Mouse (Mus musculus): ENCODE data around the gene Prr30.

GRCm38 (mm10) chr14:101222319-101222718 is 22.2 kb upstream of the Prr30 start:
- TF ChIP-seq E2F4 (IDR thresholded peaks at IDR 0.05; ENCODE audit: insufficient read depth) (no peak), TCF12 (IDR thresholded peaks at IDR 0.05; ENCODE audit: insufficient read depth, poor library complexity, severe bottlenecking) (no peak), POLR2A (IDR thresholded peaks at IDR 0.05; ENCODE audit: insufficient read length, low read depth) (no peak), CEBPB (IDR thresholded peaks at IDR 0.05; ENCODE audit: insufficient read depth, poor library complexity, severe bottlenecking) (no peak), USF1 (IDR thresholded peaks at IDR 0.05; ENCODE audit: low read depth) (no peak), MYOG (IDR thresholded peaks at IDR 0.05; ENCODE audit: control insufficient read depth in 1 of 3, insufficient read depth in 1 of 3, insufficient read length in 2 of 3, low read depth in 2 of 3) (no peak), MAX (IDR thresholded peaks at IDR 0.05; ENCODE audit: low read depth) (no peak), REST (IDR thresholded peaks at IDR 0.05; ENCODE audit: insufficient read depth, insufficient read length) (no peak), TCF3 (IDR thresholded peaks at IDR 0.05; ENCODE audit: insufficient read length, low read depth) (no peak)

Measured in myocyte (in vitro differentiated cells).